Mouse (Mus musculus) limb, embryonic 15.5 days (tissue): ENCODE measurements at regions not wholly inside any gene's neighbourhood (a gene's known extent, or its start where the extent isn't known, plus 50 kb on each side); places are given as distances from the start of the nearest gene placed in this dataset.

Experiments
- ATAC-seq: fragments of 200-750 bp; cut with Nextera tagmentation; 2 replicates; pipeline ENCODE4 v1.8.0; 2017; ENCODE audit warnings: low read depth, moderate TSS enrichment; ENCODE audit not compliant: insufficient number of reproducible peaks, low FRiP score, low TSS enrichment
- H3K27ac ChIP-seq: fragments of 300-500 bp; sonication (generic); 2 replicates; pipeline ENCODE4 v1.5.1; 2015; ENCODE audit warnings: moderate library complexity, mild to moderate bottlenecking, inconsistent platforms
- H3K27me3 ChIP-seq: fragments of 300-500 bp; sonication (generic); 2 replicates; pipeline ENCODE4 v1.6.1; 2015; ENCODE audit warnings: inconsistent platforms
- H3K36me3 ChIP-seq: fragments of 300-500 bp; sonication (generic); 2 replicates; pipeline ENCODE4 v1.6.1; 2015; ENCODE audit warnings: inconsistent platforms
- H3K4me1 ChIP-seq: fragments of 300-500 bp; sonication (generic); 2 replicates; pipeline ENCODE4 v1.6.1; 2015; ENCODE audit warnings: inconsistent platforms
- H3K4me2 ChIP-seq: fragments of 300-500 bp; sonication (generic); 2 replicates; pipeline ENCODE4 v1.6.1; 2015; ENCODE audit warnings: mild to moderate bottlenecking, inconsistent platforms
- H3K4me3 ChIP-seq: fragments of 300-500 bp; sonication (generic); 2 replicates; pipeline ENCODE4 v1.5.1; 2015; ENCODE audit warnings: mild to moderate bottlenecking, inconsistent platforms
- H3K9ac ChIP-seq: fragments of 300-500 bp; sonication (generic); 2 replicates; pipeline ENCODE4 v1.6.1; 2015; ENCODE audit warnings: inconsistent platforms
- H3K9me3 ChIP-seq: fragments of 300-500 bp; sonication (generic); 2 replicates; pipeline ENCODE4 v1.6.1; 2016; ENCODE audit warnings: inconsistent platforms
- WGBS: fragments of 180-500 bp; shearing (Covaris S2); methylation state at CpG from one replicate; pipeline ENCODE4 v1.1.7; 2015; 5-methylcytosine and 5-hydroxymethylcytosine counted together

GRCm38 (mm10) chr8:92055590-92055989 lies 253.7 kb upstream of the Irx3 start:
- H3K36me3 ChIP-seq = no peaks in the 10 kb centered on the region
- H3K9me3 ChIP-seq = no peaks in the 10 kb centered on the region
- peaks cover 21% of the 10 kb centered on the region for H3K27me3 ChIP-seq
- H3K4me1 ChIP-seq = no peaks in the 10 kb centered on the region
- no peak overlapping the region for H3K4me3 ChIP-seq
- H3K4me2 ChIP-seq = no peak overlapping the region
- no peak overlapping the region for H3K9ac ChIP-seq
- WGBS = 70% methylated on average over 4 of the region's 4 CpGs
- ATAC-seq = no peak
- H3K27ac ChIP-seq = no peak overlapping the region

GRCm38 (mm10) chr8:92044695-92045094 lies 242.8 kb upstream of the Irx3 start:
- Histone ChIP-seq H3K4me1 (no peaks in the 10 kb centered on the region), H3K4me2 (no peak overlapping the region), H3K27me3 (0 out of 2 replicates have a peak, but pooled peaks cover 7% of the 10 kb centered on the region), H3K36me3 (no peaks in the 10 kb centered on the region), H3K9ac (no peak overlapping the region), H3K4me3 (no peak overlapping the region), H3K9me3 (no peaks in the 10 kb centered on the region), H3K27ac (no peak overlapping the region)
- ATAC-seq = no peak
- 65% methylated on average over 3 of the region's 3 CpGs for WGBS

- H3K27ac ChIP-seq = no peak overlapping the region
- H3K36me3 ChIP-seq = no peaks in the 10 kb centered on the region
- no peak for ATAC-seq
- H3K9ac ChIP-seq = no peak overlapping the region
- H3K4me3 ChIP-seq = no peak overlapping the region
- H3K4me1 ChIP-seq = no peaks in the 10 kb centered on the region
- H3K27me3 ChIP-seq = 0 out of 2 replicates have a peak, but pooled peaks cover 15% of the 10 kb centered on the region
- 9% methylated on average over 6 of the region's 6 CpGs for WGBS
- no peak overlapping the region for H3K4me2 ChIP-seq
- no peaks in the 10 kb centered on the region for H3K9me3 ChIP-seq
These were observed 241.1 kb upstream of the Irx3 start for GRCm38 (mm10) chr8:92042951-92043350.

GRCm38 (mm10) chr8:92029954-92030353 lies 228.1 kb upstream of the Irx3 start:
- H3K27me3 ChIP-seq = peaks cover 70% of the 10 kb centered on the region
- H3K9ac ChIP-seq = no peak overlapping the region
- WGBS = 49% methylated on average over 9 of the region's 9 CpGs
- ATAC-seq = no peak
- H3K9me3 ChIP-seq = no peaks in the 10 kb centered on the region
- H3K36me3 ChIP-seq = no peaks in the 10 kb centered on the region
- no peak overlapping the region for H3K27ac ChIP-seq
- no peak overlapping the region for H3K4me2 ChIP-seq
- no peak overlapping the region for H3K4me3 ChIP-seq
- H3K4me1 ChIP-seq = no peaks in the 10 kb centered on the region

GRCm38 (mm10) chr8:92029516-92029915 lies 227.6 kb upstream of the Irx3 start:
- Histone ChIP-seq H3K4me1 (no peaks in the 10 kb centered on the region), H3K9ac (no peak overlapping the region), H3K4me2 (no peak overlapping the region), H3K27me3 (peaks cover 72% of the 10 kb centered on the region), H3K27ac (no peak overlapping the region), H3K36me3 (no peaks in the 10 kb centered on the region), H3K9me3 (no peaks in the 10 kb centered on the region), H3K4me3 (no peak overlapping the region)
- no peak for ATAC-seq
- WGBS = 31% methylated on average over 6 of the region's 6 CpGs

GRCm38 (mm10) chr8:92028308-92028707 lies 226.4 kb upstream of the Irx3 start:
- H3K4me3 ChIP-seq = no peak overlapping the region
- ATAC-seq = no peak
- no peaks in the 10 kb centered on the region for H3K9me3 ChIP-seq
- peaks cover 80% of the 10 kb centered on the region for H3K27me3 ChIP-seq
- no peak overlapping the region for H3K4me2 ChIP-seq
- no peak overlapping the region for H3K27ac ChIP-seq
- H3K4me1 ChIP-seq = no peaks in the 10 kb centered on the region
- no peaks in the 10 kb centered on the region for H3K36me3 ChIP-seq
- no peak overlapping the region for H3K9ac ChIP-seq
- WGBS = 17% methylated on average over 6 of the region's 6 CpGs

- Histone ChIP-seq H3K36me3 (no peaks in the 10 kb centered on the region), H3K4me2 (no peak overlapping the region), H3K4me3 (no peak overlapping the region), H3K9me3 (no peaks in the 10 kb centered on the region), H3K9ac (no peak overlapping the region), H3K27me3 (peaks cover 79% of the 10 kb centered on the region), H3K27ac (no peak overlapping the region), H3K4me1 (no peaks in the 10 kb centered on the region)
- ATAC-seq = no peak
- 9% methylated on average over 8 of the region's 8 CpGs for WGBS
These were observed 222.3 kb upstream of the Irx3 start for GRCm38 (mm10) chr8:92024133-92024532.

- no peak overlapping the region for H3K4me3 ChIP-seq
- no peak overlapping the region for H3K27ac ChIP-seq
- ATAC-seq = no peak
- H3K9me3 ChIP-seq = no peaks in the 10 kb centered on the region
- H3K36me3 ChIP-seq = no peaks in the 10 kb centered on the region
- H3K4me2 ChIP-seq = no peak overlapping the region
- H3K27me3 ChIP-seq = peaks cover 80% of the 10 kb centered on the region
- no peak overlapping the region for H3K9ac ChIP-seq
- 50% methylated on average over 3 of the region's 3 CpGs for WGBS
- H3K4me1 ChIP-seq = no peaks in the 10 kb centered on the region
These were observed 219.7 kb upstream of the Irx3 start for GRCm38 (mm10) chr8:92021521-92021920.

GRCm38 (mm10) chr8:92014704-92015103 lies 212.8 kb upstream of the Irx3 start:
- Histone ChIP-seq H3K4me3 (no peak overlapping the region), H3K9ac (no peak overlapping the region), H3K4me2 (no peak overlapping the region), H3K9me3 (no peaks in the 10 kb centered on the region), H3K36me3 (no peaks in the 10 kb centered on the region), H3K27ac (no peak overlapping the region), H3K4me1 (no peaks in the 10 kb centered on the region), H3K27me3 (peaks cover 82% of the 10 kb centered on the region)
- 89% methylated on average over 4 of the region's 4 CpGs for WGBS
- ATAC-seq = no peak

- Histone ChIP-seq H3K9me3 (no peaks in the 10 kb centered on the region), H3K4me1 (no peaks in the 10 kb centered on the region), H3K27me3 (peaks cover 82% of the 10 kb centered on the region), H3K4me3 (no peak overlapping the region), H3K9ac (no peak overlapping the region), H3K4me2 (no peak overlapping the region), H3K36me3 (no peaks in the 10 kb centered on the region), H3K27ac (no peak overlapping the region)
- ATAC-seq = no peak
- WGBS = 43% methylated on average over 4 of the region's 4 CpGs
These were observed 211.3 kb upstream of the Irx3 start for GRCm38 (mm10) chr8:92013183-92013582.

- no peak overlapping the region for H3K4me3 ChIP-seq
- H3K27me3 ChIP-seq = peaks cover 74% of the 10 kb centered on the region
- H3K4me1 ChIP-seq = no peaks in the 10 kb centered on the region
- no peak overlapping the region for H3K9ac ChIP-seq
- no peaks in the 10 kb centered on the region for H3K36me3 ChIP-seq
- H3K27ac ChIP-seq = no peak overlapping the region
- no peaks in the 10 kb centered on the region for H3K9me3 ChIP-seq
- whole genome bisulfite sequencing = 83% methylated on average over 4 of the region's 4 CpGs
- ATAC-seq = no peak
- no peak overlapping the region for H3K4me2 ChIP-seq
These were observed 208.5 kb upstream of the Irx3 start for GRCm38 (mm10) chr8:92010412-92010811.

GRCm38 (mm10) chr8:92008616-92009610 lies 207.0 kb upstream of the Irx3 start:
- H3K9me3 ChIP-seq = no peaks in the 10 kb centered on the region
- no peak overlapping the region for H3K9ac ChIP-seq
- H3K4me3 ChIP-seq = no peak overlapping the region
- H3K27me3 ChIP-seq = peaks cover 71% of the 10 kb centered on the region
- H3K36me3 ChIP-seq = no peaks in the 10 kb centered on the region
- H3K4me2 ChIP-seq = no peak overlapping the region
- no peaks in the 10 kb centered on the region for H3K4me1 ChIP-seq
- H3K27ac ChIP-seq = no peak overlapping the region
- no peak for ATAC-seq
- WGBS = 48% methylated on average over 14 of the region's 14 CpGs
